Mouse (Mus musculus): ENCODE measurements around the gene Gm28308.

- TF ChIP-seq CTCF (IDR thresholded peaks at IDR 0.05; ENCODE audit: low read depth) (no peak), EP300 (IDR thresholded peaks at IDR 0.05; ENCODE audit: low read depth) (no peak)
Observed at GRCm38 (mm10) chr6:52150401-52150966, 62.7 kb downstream of the Gm28308 start.

Measured in liver, embryonic 14.5 days (tissue).